Mouse (Mus musculus) liver, embryonic 11.5 days (tissue): ENCODE data around the gene Cdk17. TPM values are rescaled to one million over a fixed set of nuclear protein-coding genes. Genes with fewer than 3 reads are reported as not detected.

Source experiments
- ATAC-seq: fragments of 200-750 bp; cut with Nextera tagmentation; replicated peaks from 2 replicates; pipeline ENCODE4 v1.8.0; 2017; ENCODE audit warnings: moderate number of reproducible peaks, mild to moderate bottlenecking, moderate TSS enrichment, moderate library complexity; ENCODE audit not compliant: low FRiP score
- DNase-seq: peaks from one replicate; pipeline ENCODE4 v3.0.0-alpha.2; 2017; ENCODE audit warnings: low spot score
- H3K27ac ChIP-seq: fragments of 300-500 bp; sonication (generic); 2 replicates; pipeline ENCODE4 v1.5.1; 2014; ENCODE audit warnings: mild to moderate bottlenecking, low read depth, low read length, control low read depth
- H3K27me3 ChIP-seq: fragments of 300-500 bp; sonication (generic); replicated peaks from 2 replicates; pipeline ENCODE4 v1.6.1; 2014; ENCODE audit warnings: low read length, mixed read lengths; ENCODE audit not compliant: control insufficient read depth, insufficient read depth
- H3K36me3 ChIP-seq: fragments of 300-500 bp; sonication (generic); 2 replicates; pipeline ENCODE4 v1.6.1; 2014; ENCODE audit warnings: mild to moderate bottlenecking, low read length, moderate library complexity, mixed read lengths; ENCODE audit not compliant: control insufficient read depth, insufficient read depth
- H3K4me1 ChIP-seq: fragments of 300-500 bp; sonication (generic); replicated peaks from 2 replicates; pipeline ENCODE4 v1.6.1; 2014; ENCODE audit warnings: low read length, mixed read lengths; ENCODE audit not compliant: control insufficient read depth, insufficient read depth
- H3K4me2 ChIP-seq: fragments of 300-500 bp; sonication (generic); 2 replicates; pipeline ENCODE4 v1.6.1; 2014; ENCODE audit warnings: mild to moderate bottlenecking, control low read depth, moderate library complexity
- H3K4me3 ChIP-seq: fragments of 300-500 bp; sonication (generic); 2 replicates; pipeline ENCODE4 v1.5.1; 2014; ENCODE audit warnings: low read depth, low read length, control low read depth
- H3K9ac ChIP-seq: fragments of 300-500 bp; sonication (generic); 2 replicates; pipeline ENCODE4 v1.6.1; 2014; ENCODE audit warnings: low read depth, low read length, control low read depth
- H3K9me3 ChIP-seq: fragments of 300-500 bp; sonication (generic); 2 replicates; pipeline ENCODE4 v1.6.1; 2016; ENCODE audit warnings: low read length, inconsistent platforms, mixed read lengths; ENCODE audit not compliant: control insufficient read depth
- WGBS: fragments of 180-500 bp; shearing (Covaris S2); extraction: QIAGEN DNeasy Blood & Tissue Kit; methylation state at CpG from one replicate; pipeline ENCODE4 v1.1.7; 2014; 5-methylcytosine and 5-hydroxymethylcytosine counted together
- polyA plus RNA-seq: library from polyadenylated mRNA; unstranded; fragments of >200 nt; fragmentation: Nextera tagmentation; extraction: Ambion mirVana; gene quantifications from 2 replicates; pipeline ENCODE4 v1.2.1, GENCODE M21; 2014

The Cdk17 gene
- polyA plus RNA-seq, 1 experiment from 2014 or later, result 23.1 TPM

- DNase-seq, result no peak
- Histone ChIP-seq H3K9me3 (no peaks in the 10 kb centered on the region), H3K36me3 (no peaks in the 10 kb centered on the region), H3K4me3 (no peak overlapping the region; the same call in 1 of the 2 replicates), H3K27ac (peak overlapping the region; percentile 39; the same call in 1 of the 2 replicates), H3K4me1 (peaks cover 40% of the 10 kb centered on the region), H3K9ac (no peak overlapping the region), H3K27me3 (no peaks in the 10 kb centered on the region), H3K4me2 (peak overlapping the region; percentile 43; the same call in 1 of the 2 replicates)
- WGBS, result 44% methylated on average over 8 of the region's 8 CpGs
- peak; percentile 60 for ATAC-seq
These were observed 30.0 kb downstream of the Cdk17 start for GRCm38 (mm10) chr10:93190475-93191262.

GRCm38 (mm10) chr10:93197092-93197491 lies 36.4 kb downstream of the Cdk17 start:
- Histone ChIP-seq H3K4me3 (no peak overlapping the region), H3K9me3 (no peaks in the 10 kb centered on the region), H3K27me3 (no peaks in the 10 kb centered on the region), H3K27ac (no peak overlapping the region), H3K36me3 (peaks cover 5% of the 10 kb centered on the region; the same call in 1 of the 2 replicates), H3K9ac (no peak overlapping the region), H3K4me1 (peaks cover 11% of the 10 kb centered on the region), H3K4me2 (no peak overlapping the region)
- DNase-seq, result no peak
- whole genome bisulfite sequencing, result 92% methylated on average over 6 of the region's 6 CpGs
- no peak for ATAC-seq

DNA sequence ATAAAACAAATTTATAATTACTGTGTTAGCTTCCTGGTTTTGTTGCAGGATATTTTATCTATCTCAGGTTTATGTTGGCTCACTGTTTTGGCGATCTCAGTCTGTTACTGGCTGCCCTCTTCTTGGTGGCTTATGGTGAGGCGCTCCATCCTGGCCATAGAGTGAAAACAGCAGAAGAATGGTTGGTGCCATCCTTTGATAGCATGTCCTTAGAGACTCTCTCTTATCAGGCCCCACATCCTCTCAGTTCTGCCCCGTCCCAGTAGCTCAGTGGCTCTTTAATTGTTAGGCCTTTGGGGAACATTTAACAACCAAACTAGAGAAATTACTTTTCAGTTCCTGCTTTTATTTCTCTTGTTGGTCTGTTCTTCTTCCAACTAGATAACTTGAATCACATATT lies 38.3 kb downstream of the Cdk17 start:
- 63% methylated on average over 3 of the region's 3 CpGs for WGBS
- no peak overlapping the region for H3K4me2 ChIP-seq
- no peak overlapping the region for H3K9ac ChIP-seq
- peaks cover 5% of the 10 kb centered on the region; the same call in 1 of the 2 replicates for H3K36me3 ChIP-seq
- ATAC-seq, result 0 out of 2 replicates have a peak, but pooled peaks have one; percentile 53
- H3K4me3 ChIP-seq, result no peak overlapping the region
- no peaks in the 10 kb centered on the region for H3K27me3 ChIP-seq
- H3K27ac ChIP-seq, result no peak overlapping the region
- H3K4me1 ChIP-seq, result peaks cover 10% of the 10 kb centered on the region
- H3K9me3 ChIP-seq, result no peaks in the 10 kb centered on the region
- DNase-seq, result no peak

DNA sequence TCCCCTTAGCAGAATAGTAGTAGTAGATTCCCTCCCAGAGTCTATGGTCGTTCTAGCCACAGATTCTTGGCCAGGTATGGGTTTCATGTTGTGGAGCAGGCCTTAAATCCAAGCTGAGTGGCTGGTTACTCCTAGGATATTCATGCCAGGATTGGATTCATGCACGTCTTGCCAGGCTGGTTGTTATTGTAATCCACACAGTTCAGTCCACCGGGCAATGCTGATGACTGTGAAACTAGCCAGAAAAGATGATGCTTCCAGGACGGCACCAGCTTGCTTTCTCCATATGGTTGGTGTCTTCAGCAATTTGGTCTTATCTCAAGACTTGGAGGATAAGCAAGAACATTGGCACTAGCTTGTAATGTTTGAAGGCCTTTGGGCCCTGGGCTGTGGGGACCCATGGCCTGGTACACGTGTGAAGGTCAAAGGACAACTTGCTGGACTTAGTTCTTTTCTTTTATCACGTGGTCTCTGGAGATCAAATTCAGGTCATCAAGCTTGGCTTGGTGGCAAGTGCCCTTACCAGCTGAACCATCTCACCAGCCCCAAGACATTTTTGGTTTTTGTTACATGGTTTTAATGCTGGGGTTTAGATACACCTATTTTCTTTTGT lies 41.3 kb downstream of the Cdk17 start:
- Histone ChIP-seq H3K9ac (no peak overlapping the region), H3K9me3 (no peaks in the 10 kb centered on the region), H3K27ac (no peak overlapping the region), H3K4me3 (no peak overlapping the region), H3K27me3 (no peaks in the 10 kb centered on the region), H3K36me3 (peaks cover 5% of the 10 kb centered on the region; the same call in 1 of the 2 replicates), H3K4me2 (no peak overlapping the region), H3K4me1 (peaks cover 9% of the 10 kb centered on the region)
- ATAC-seq (no peak), DNase-seq (no peak)
- 80% methylated on average over 6 of the region's 6 CpGs for WGBS

GRCm38 (mm10) chr10:93205287-93205956 lies 44.7 kb downstream of the Cdk17 start:
- no peak overlapping the region for H3K9ac ChIP-seq
- peaks cover 7% of the 10 kb centered on the region for H3K4me1 ChIP-seq
- no peaks in the 10 kb centered on the region for H3K9me3 ChIP-seq
- DNase-seq, result no peak
- H3K36me3 ChIP-seq, result peaks cover 3% of the 10 kb centered on the region; the same call in 1 of the 2 replicates
- no peak for ATAC-seq
- 81% methylated on average over 4 of the region's 4 CpGs for WGBS
- H3K4me2 ChIP-seq, result no peak overlapping the region
- H3K27me3 ChIP-seq, result no peaks in the 10 kb centered on the region
- no peak overlapping the region for H3K27ac ChIP-seq
- H3K4me3 ChIP-seq, result no peak overlapping the region

DNA sequence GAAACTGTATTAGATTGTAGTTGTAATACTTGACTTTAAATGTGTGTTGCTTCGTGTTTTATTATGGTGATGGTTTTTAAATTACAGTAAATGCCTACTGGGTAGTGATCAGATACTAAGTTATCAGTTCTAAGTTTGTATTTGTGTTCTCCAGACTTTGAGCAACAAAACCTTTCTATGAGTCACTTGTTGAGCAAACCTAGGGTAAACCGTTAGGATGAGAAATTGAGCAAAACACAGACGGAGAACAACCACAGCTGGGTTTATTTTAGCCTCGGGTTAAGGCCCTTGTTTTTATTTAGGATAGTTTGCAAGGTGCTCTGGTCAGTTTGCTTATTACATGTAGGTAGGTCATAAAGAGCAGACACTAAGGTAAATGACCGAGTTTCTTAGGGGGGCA lies 46.5 kb downstream of the Cdk17 start:
- Histone ChIP-seq H3K27me3 (no peaks in the 10 kb centered on the region), H3K9ac (no peak overlapping the region), H3K27ac (no peak overlapping the region), H3K4me3 (no peak overlapping the region), H3K4me2 (no peak overlapping the region), H3K9me3 (no peaks in the 10 kb centered on the region), H3K4me1 (peaks cover 7% of the 10 kb centered on the region; the same call in 1 of the 2 replicates), H3K36me3 (peaks cover 6% of the 10 kb centered on the region)
- ATAC-seq (no peak), DNase-seq (no peak)
- WGBS, result 82% methylated on average over 5 of the region's 5 CpGs

- Histone ChIP-seq H3K4me2 (no peak overlapping the region), H3K9ac (no peak overlapping the region), H3K27ac (no peak overlapping the region), H3K4me1 (no peaks in the 10 kb centered on the region; the same call in 1 of the 2 replicates), H3K36me3 (peaks cover 34% of the 10 kb centered on the region), H3K4me3 (no peak overlapping the region), H3K27me3 (no peaks in the 10 kb centered on the region), H3K9me3 (no peaks in the 10 kb centered on the region)
- no peak for ATAC-seq
- WGBS, result 89% methylated on average over 2 of the region's 2 CpGs
- no peak for DNase-seq
These were observed 52.0 kb downstream of the Cdk17 start for GRCm38 (mm10) chr10:93212699-93213098.

DNA sequence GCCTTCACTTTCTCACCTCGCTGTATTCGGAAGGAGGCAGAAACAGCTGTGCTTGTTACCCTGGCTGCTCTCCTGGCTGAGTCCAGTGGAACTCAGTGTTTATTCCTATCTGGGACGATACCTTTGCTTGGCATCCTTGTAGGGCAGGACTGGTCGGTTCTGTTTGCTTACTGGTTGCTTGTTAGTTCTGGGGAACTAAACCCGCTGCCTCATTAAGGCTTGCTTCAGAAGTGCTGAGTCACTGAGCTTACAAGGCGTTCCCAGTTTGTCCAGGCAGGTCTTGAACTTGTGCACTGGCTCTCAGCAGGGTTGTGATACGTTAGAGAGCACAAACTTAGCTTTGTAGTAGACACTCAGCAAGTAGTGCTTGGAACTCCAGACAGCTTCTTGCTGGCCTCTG lies 52.7 kb downstream of the Cdk17 start:
- no peaks in the 10 kb centered on the region; the same call in 1 of the 2 replicates for H3K4me1 ChIP-seq
- peaks cover 36% of the 10 kb centered on the region for H3K36me3 ChIP-seq
- H3K9ac ChIP-seq, result no peak overlapping the region
- ATAC-seq (no peak), DNase-seq (no peak)
- no peaks in the 10 kb centered on the region for H3K27me3 ChIP-seq
- no peaks in the 10 kb centered on the region for H3K9me3 ChIP-seq
- H3K27ac ChIP-seq, result no peak overlapping the region
- WGBS, result 78% methylated on average over 7 of the region's 7 CpGs
- H3K4me3 ChIP-seq, result no peak overlapping the region
- H3K4me2 ChIP-seq, result no peak overlapping the region
